Mouse (Mus musculus): Measurements from ENCODE around the gene Nr1h4. TPM values are rescaled to one million over a fixed set of nuclear protein-coding genes. Genes with fewer than 3 reads are reported as not detected.

Gene Nr1h4
- 0.99 and 1.2 TPM in 2 replicates for polyA plus RNA-seq (2015; fragmentation: Nextera tagmentation; extraction: Ambion mirVana)

DNA sequence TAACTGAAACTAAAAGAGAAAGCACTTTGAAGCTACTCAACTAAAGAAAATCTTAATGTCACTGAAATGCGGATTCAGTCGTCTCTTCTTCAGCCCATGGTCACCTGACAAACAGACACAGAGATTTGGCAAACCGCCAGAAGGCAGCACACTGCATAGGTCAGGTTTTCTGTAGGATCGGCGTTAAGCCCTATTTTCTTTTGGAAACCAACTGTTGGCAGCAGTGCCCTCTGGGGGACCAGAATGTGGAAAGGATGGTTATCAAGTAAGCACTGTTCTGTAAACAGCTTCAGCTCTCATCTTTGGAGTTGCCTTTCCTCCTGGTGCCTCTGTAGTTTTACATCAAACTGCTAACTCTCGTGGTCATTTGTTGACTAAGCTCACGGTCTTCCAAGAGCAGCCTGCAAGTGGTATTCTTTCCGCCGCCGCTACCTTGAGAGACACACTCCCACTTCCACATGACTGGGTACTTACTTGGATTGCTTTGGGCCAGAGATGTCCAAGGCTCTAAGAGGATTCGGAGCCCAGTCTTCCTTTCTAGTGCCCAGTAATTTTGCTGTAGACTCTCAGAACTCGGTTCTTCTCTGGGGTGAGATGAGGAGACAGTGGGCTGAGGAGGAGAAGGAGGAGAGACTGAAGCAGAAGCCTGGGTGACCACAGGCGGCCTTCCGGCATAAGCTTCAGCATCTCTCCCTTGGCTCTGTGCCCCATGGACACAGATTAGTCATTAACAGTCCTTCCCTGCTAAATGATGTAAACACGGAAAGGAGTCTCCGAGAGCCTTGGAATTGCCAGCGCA is at the start of gene Nr1h4:
Gene Nr1h4 (minus strand): TSS at position 657 of the 799 bp plus-strand sequence.
- Histone ChIP-seq H3K4me1 (ENCODE audit: control insufficient read depth, insufficient read depth, low read length) (peaks cover 36% of the 10 kb centered on the region), H3K36me3 (ENCODE audit: control insufficient read depth, insufficient read depth) (no peaks in the 10 kb centered on the region), H3K27me3 (ENCODE audit: control insufficient read depth, insufficient read depth, low read length) (no peaks in the 10 kb centered on the region), H3K9ac (ENCODE audit: low read length) (peak within 1 kb of the TSS; percentile 41; the same call in 1 of the 2 replicates), H3K27ac (ENCODE audit: low read length) (peak within 1 kb of the TSS; percentile 20), H3K4me2 (ENCODE audit: low read depth, low read length) (peak within 1 kb of the TSS; percentile 46), H3K4me3 (ENCODE audit: low read length) (peak within 1 kb of the TSS; percentile 15), H3K9me3 (replicated peaks; ENCODE audit: control insufficient read depth, low read length) (no peaks in the 10 kb centered on the region)
- 44% methylated on average over 17 of the region's 17 CpGs for WGBS
- no peak for ATAC-seq (replicated peaks; ENCODE audit: extremely low read depth, insufficient read depth, low FRiP score)

DNA sequence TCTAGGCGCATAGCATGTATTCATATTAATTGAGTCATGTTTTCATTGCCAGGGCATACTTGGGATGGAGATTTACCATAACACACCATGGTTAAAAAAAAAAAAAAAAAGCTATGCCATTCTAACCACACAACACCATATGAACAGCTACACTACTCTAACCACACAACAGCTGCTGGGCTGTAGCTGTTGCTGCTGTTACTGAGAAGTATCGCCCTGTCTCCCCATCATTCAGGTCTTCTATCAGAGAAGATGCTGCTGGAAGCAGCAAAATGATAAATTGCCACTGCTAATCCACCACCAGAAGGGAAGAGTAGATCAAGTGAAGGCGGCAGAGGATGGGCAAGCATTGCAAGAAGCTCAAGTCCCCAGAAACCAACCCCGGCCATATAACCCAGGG is 45.4 kb upstream of the Nr1h4 start:
- Histone ChIP-seq H3K9ac (ENCODE audit: low read length) (no peak overlapping the region), H3K9me3 (replicated peaks; ENCODE audit: control insufficient read depth, low read length) (no peaks in the 10 kb centered on the region), H3K4me1 (ENCODE audit: control insufficient read depth, insufficient read depth, low read length) (no peaks in the 10 kb centered on the region), H3K4me2 (ENCODE audit: low read depth, low read length) (no peak overlapping the region), H3K27me3 (ENCODE audit: control insufficient read depth, insufficient read depth, low read length) (no peaks in the 10 kb centered on the region), H3K36me3 (ENCODE audit: control insufficient read depth, insufficient read depth) (no peaks in the 10 kb centered on the region), H3K4me3 (ENCODE audit: low read length) (no peak overlapping the region), H3K27ac (ENCODE audit: low read length) (no peak overlapping the region)
- 82% methylated on average over 4 of the region's 4 CpGs for WGBS
- ATAC-seq (replicated peaks; ENCODE audit: extremely low read depth, insufficient read depth, low FRiP score) = no peak

- Histone ChIP-seq H3K9me3 (replicated peaks; ENCODE audit: control insufficient read depth, low read length) (no peaks in the 10 kb centered on the region), H3K9ac (ENCODE audit: low read length) (no peak overlapping the region), H3K4me1 (ENCODE audit: control insufficient read depth, insufficient read depth, low read length) (no peaks in the 10 kb centered on the region), H3K27me3 (ENCODE audit: control insufficient read depth, insufficient read depth, low read length) (no peaks in the 10 kb centered on the region), H3K4me2 (ENCODE audit: low read depth, low read length) (no peak overlapping the region), H3K27ac (ENCODE audit: low read length) (no peak overlapping the region), H3K36me3 (ENCODE audit: control insufficient read depth, insufficient read depth) (no peaks in the 10 kb centered on the region), H3K4me3 (ENCODE audit: low read length) (no peak overlapping the region)
- ATAC-seq (replicated peaks; ENCODE audit: extremely low read depth, insufficient read depth, low FRiP score) = no peak
- WGBS = 81% methylated on average over 3 of the region's 3 CpGs
Measured at GRCm38 (mm10) chr10:89577666-89578065, 44.3 kb upstream of the Nr1h4 start.

DNA sequence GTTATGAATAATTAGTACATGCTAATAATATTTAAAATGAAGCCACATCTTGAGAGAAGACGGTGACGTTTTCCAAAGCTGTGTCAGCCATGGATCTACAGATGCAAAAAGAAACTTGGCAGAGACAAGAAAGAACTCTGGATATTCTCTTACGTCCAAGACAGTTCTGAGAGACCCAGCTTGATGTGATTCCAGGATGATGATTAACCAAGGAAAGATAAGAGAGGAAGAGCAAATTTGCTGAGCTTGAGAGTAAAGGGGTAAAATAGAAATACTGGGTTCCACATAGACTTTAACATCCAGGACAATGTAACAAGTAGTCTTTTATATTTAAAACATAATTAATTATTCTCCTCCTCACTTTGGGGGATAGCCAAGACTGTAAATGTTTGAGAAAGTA is 40.0 kb upstream of the Nr1h4 start:
- H3K27me3 ChIP-seq (ENCODE audit: control insufficient read depth, insufficient read depth, low read length) = no peaks in the 10 kb centered on the region
- peaks cover 2% of the 10 kb centered on the region; the same call in 1 of the 2 replicates for H3K9me3 ChIP-seq (replicated peaks; ENCODE audit: control insufficient read depth, low read length)
- H3K4me3 ChIP-seq (ENCODE audit: low read length) = no peak overlapping the region
- H3K4me2 ChIP-seq (ENCODE audit: low read depth, low read length) = no peak overlapping the region
- no peaks in the 10 kb centered on the region for H3K4me1 ChIP-seq (ENCODE audit: control insufficient read depth, insufficient read depth, low read length)
- WGBS = 54% methylated on average over 3 of the region's 3 CpGs
- no peak overlapping the region for H3K9ac ChIP-seq (ENCODE audit: low read length)
- no peak overlapping the region for H3K27ac ChIP-seq (ENCODE audit: low read length)
- ATAC-seq (replicated peaks; ENCODE audit: extremely low read depth, insufficient read depth, low FRiP score) = no peak
- H3K36me3 ChIP-seq (ENCODE audit: control insufficient read depth, insufficient read depth) = no peaks in the 10 kb centered on the region

- ATAC-seq (replicated peaks; ENCODE audit: extremely low read depth, insufficient read depth, low FRiP score) = no peak
- Histone ChIP-seq H3K27ac (ENCODE audit: low read length) (no peak overlapping the region), H3K4me2 (ENCODE audit: low read depth, low read length) (no peak overlapping the region), H3K27me3 (ENCODE audit: control insufficient read depth, insufficient read depth, low read length) (no peaks in the 10 kb centered on the region), H3K9me3 (replicated peaks; ENCODE audit: control insufficient read depth, low read length) (peaks cover 2% of the 10 kb centered on the region; the same call in 1 of the 2 replicates), H3K4me3 (ENCODE audit: low read length) (no peak overlapping the region), H3K36me3 (ENCODE audit: control insufficient read depth, insufficient read depth) (no peaks in the 10 kb centered on the region), H3K4me1 (ENCODE audit: control insufficient read depth, insufficient read depth, low read length) (no peaks in the 10 kb centered on the region), H3K9ac (ENCODE audit: low read length) (no peak overlapping the region)
- whole genome bisulfite sequencing = 76% methylated on average over 6 of the region's 6 CpGs
Measured at GRCm38 (mm10) chr10:89572946-89573345, 39.6 kb upstream of the Nr1h4 start.

DNA sequence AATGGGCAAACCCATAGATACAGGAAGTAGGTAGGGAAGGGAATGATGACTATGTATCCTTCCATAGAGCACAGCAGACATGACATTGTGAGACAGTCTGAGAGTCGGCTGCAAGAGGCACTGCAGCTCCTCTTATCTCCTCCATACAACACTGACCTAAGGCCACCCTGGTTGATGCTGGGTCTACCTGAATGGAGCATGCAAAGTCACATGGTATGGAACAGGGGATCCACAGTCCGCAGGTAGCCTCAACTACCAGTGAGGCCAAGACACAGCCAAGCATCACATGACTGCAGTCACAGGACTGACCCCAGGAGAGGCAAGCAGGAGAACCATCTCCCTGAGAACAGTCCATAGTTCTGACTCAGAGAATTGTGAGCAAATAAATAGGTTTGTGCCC is 34.0 kb upstream of the Nr1h4 start:
- Histone ChIP-seq H3K4me2 (ENCODE audit: low read depth, low read length) (no peak overlapping the region), H3K27me3 (ENCODE audit: control insufficient read depth, insufficient read depth, low read length) (no peaks in the 10 kb centered on the region), H3K4me3 (ENCODE audit: low read length) (no peak overlapping the region), H3K9me3 (replicated peaks; ENCODE audit: control insufficient read depth, low read length) (peaks cover 2% of the 10 kb centered on the region; the same call in 1 of the 2 replicates), H3K9ac (ENCODE audit: low read length) (no peak overlapping the region), H3K36me3 (ENCODE audit: control insufficient read depth, insufficient read depth) (no peaks in the 10 kb centered on the region), H3K27ac (ENCODE audit: low read length) (no peak overlapping the region), H3K4me1 (ENCODE audit: control insufficient read depth, insufficient read depth, low read length) (no peaks in the 10 kb centered on the region)
- 70% methylated on average over 2 of the region's 2 CpGs for WGBS
- no peak for ATAC-seq (replicated peaks; ENCODE audit: extremely low read depth, insufficient read depth, low FRiP score)

GRCm38 (mm10) chr10:89565301-89566022 is 32.1 kb upstream of the Nr1h4 start:
- Histone ChIP-seq H3K9ac (ENCODE audit: low read length) (no peak overlapping the region), H3K36me3 (ENCODE audit: control insufficient read depth, insufficient read depth) (no peaks in the 10 kb centered on the region), H3K9me3 (replicated peaks; ENCODE audit: control insufficient read depth, low read length) (peaks cover 2% of the 10 kb centered on the region; the same call in 1 of the 2 replicates), H3K27me3 (ENCODE audit: control insufficient read depth, insufficient read depth, low read length) (no peaks in the 10 kb centered on the region), H3K4me1 (ENCODE audit: control insufficient read depth, insufficient read depth, low read length) (no peaks in the 10 kb centered on the region), H3K4me3 (ENCODE audit: low read length) (no peak overlapping the region), H3K4me2 (ENCODE audit: low read depth, low read length) (no peak overlapping the region), H3K27ac (ENCODE audit: low read length) (no peak overlapping the region)
- ATAC-seq (replicated peaks; ENCODE audit: extremely low read depth, insufficient read depth, low FRiP score) = no peak
- WGBS = 84% methylated on average over 9 of the region's 9 CpGs

DNA sequence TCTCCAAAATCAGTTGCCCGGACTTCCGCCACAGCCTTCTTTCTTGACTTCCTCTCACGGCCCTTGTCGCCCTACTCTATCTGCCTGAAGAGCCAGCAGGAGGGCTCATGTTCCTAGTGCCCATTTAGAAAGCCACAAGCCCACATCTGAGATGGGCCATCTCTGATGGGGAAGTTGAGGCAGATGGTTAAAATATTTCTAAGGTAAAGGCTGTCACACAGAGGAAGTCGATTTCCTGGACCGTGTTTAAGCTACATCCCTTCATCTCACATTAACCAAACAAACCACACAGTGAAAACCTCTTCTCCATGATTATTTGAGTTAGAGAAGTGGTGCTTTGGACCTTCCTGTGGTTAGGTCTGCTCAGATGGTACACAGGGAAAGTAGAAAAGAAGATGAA is 28.7 kb upstream of the Nr1h4 start:
- Histone ChIP-seq H3K27ac (ENCODE audit: low read length) (no peak overlapping the region), H3K36me3 (ENCODE audit: control insufficient read depth, insufficient read depth) (no peaks in the 10 kb centered on the region), H3K4me2 (ENCODE audit: low read depth, low read length) (no peak overlapping the region), H3K9ac (ENCODE audit: low read length) (no peak overlapping the region), H3K27me3 (ENCODE audit: control insufficient read depth, insufficient read depth, low read length) (no peaks in the 10 kb centered on the region), H3K4me3 (ENCODE audit: low read length) (no peak overlapping the region), H3K9me3 (replicated peaks; ENCODE audit: control insufficient read depth, low read length) (no peaks in the 10 kb centered on the region), H3K4me1 (ENCODE audit: control insufficient read depth, insufficient read depth, low read length) (no peaks in the 10 kb centered on the region)
- 84% methylated on average over 6 of the region's 6 CpGs for WGBS
- no peak for ATAC-seq (replicated peaks; ENCODE audit: extremely low read depth, insufficient read depth, low FRiP score)

- H3K27me3 ChIP-seq (ENCODE audit: control insufficient read depth, insufficient read depth, low read length) = no peaks in the 10 kb centered on the region
- no peak overlapping the region for H3K4me3 ChIP-seq (ENCODE audit: low read length)
- H3K27ac ChIP-seq (ENCODE audit: low read length) = no peak overlapping the region
- no peaks in the 10 kb centered on the region for H3K4me1 ChIP-seq (ENCODE audit: control insufficient read depth, insufficient read depth, low read length)
- H3K4me2 ChIP-seq (ENCODE audit: low read depth, low read length) = no peak overlapping the region
- no peaks in the 10 kb centered on the region for H3K9me3 ChIP-seq (replicated peaks; ENCODE audit: control insufficient read depth, low read length)
- H3K9ac ChIP-seq (ENCODE audit: low read length) = no peak overlapping the region
- 55% methylated on average over 3 of the region's 3 CpGs for WGBS
- no peaks in the 10 kb centered on the region for H3K36me3 ChIP-seq (ENCODE audit: control insufficient read depth, insufficient read depth)
- no peak for ATAC-seq (replicated peaks; ENCODE audit: extremely low read depth, insufficient read depth, low FRiP score)
Measured at GRCm38 (mm10) chr10:89559351-89559750, 26.0 kb upstream of the Nr1h4 start.

Measured in heart, embryonic 16.5 days (tissue).